Mouse (Mus musculus) liver, embryonic 15.5 days (tissue): ENCODE data around the gene Cyp26c1. TPM values are rescaled to one million over a fixed set of nuclear protein-coding genes. Genes with fewer than 3 reads are reported as not detected.

Experiments
- ATAC-seq: fragments of 200-750 bp; cut with Nextera tagmentation; 2 replicates; pipeline ENCODE4 v1.8.0; 2017; ENCODE audit warnings: moderate number of reproducible peaks, mild to moderate bottlenecking, moderate library complexity; ENCODE audit not compliant: insufficient read depth
- H3K27ac ChIP-seq: fragments of 300-500 bp; sonication (generic); replicated peaks from 2 replicates; pipeline ENCODE4 v1.5.1; 2015; ENCODE audit warnings: mild to moderate bottlenecking, inconsistent platforms
- H3K27me3 ChIP-seq: fragments of 300-500 bp; sonication (generic); 2 replicates; pipeline ENCODE4 v1.6.1; 2015; ENCODE audit warnings: mild to moderate bottlenecking, inconsistent platforms
- H3K36me3 ChIP-seq: fragments of 300-500 bp; sonication (generic); replicated peaks from 2 replicates; pipeline ENCODE4 v1.6.1; 2015; ENCODE audit warnings: moderate library complexity, mild to moderate bottlenecking, inconsistent platforms
- H3K4me1 ChIP-seq: fragments of 300-500 bp; sonication (generic); replicated peaks from 2 replicates; pipeline ENCODE4 v1.6.1; 2015; ENCODE audit warnings: inconsistent platforms
- H3K4me2 ChIP-seq: fragments of 300-500 bp; sonication (generic); 2 replicates; pipeline ENCODE4 v1.6.1; 2015; ENCODE audit warnings: moderate library complexity, mild to moderate bottlenecking, inconsistent platforms
- H3K4me3 ChIP-seq: fragments of 300-500 bp; sonication (generic); replicated peaks from 2 replicates; pipeline ENCODE4 v1.5.1; 2015; ENCODE audit warnings: mild to moderate bottlenecking, inconsistent platforms
- H3K9ac ChIP-seq: fragments of 300-500 bp; sonication (generic); 2 replicates; pipeline ENCODE4 v1.6.1; 2015; ENCODE audit warnings: moderate library complexity, mild to moderate bottlenecking, inconsistent platforms
- H3K9me3 ChIP-seq: fragments of 300-500 bp; sonication (generic); replicated peaks from 2 replicates; pipeline ENCODE4 v1.6.1; 2016; ENCODE audit warnings: inconsistent platforms
- WGBS: fragments of 180-500 bp; shearing (Covaris S2); methylation state at CpG from one replicate; pipeline ENCODE4 v1.1.7; 2015; ENCODE audit warnings: mixed read lengths; ENCODE audit not compliant: insufficient replicate concordance; 5-methylcytosine and 5-hydroxymethylcytosine counted together
- polyA plus RNA-seq: library from polyadenylated mRNA; unstranded; fragments of >200 nt; fragmentation: Nextera tagmentation; extraction: Ambion mirVana; gene quantifications from 2 replicates; pipeline ENCODE4 v1.2.1, GENCODE M21; 2015

The Cyp26c1 gene
- polyA plus RNA-seq, 1 experiment from 2014 or later, result not detected

DNA sequence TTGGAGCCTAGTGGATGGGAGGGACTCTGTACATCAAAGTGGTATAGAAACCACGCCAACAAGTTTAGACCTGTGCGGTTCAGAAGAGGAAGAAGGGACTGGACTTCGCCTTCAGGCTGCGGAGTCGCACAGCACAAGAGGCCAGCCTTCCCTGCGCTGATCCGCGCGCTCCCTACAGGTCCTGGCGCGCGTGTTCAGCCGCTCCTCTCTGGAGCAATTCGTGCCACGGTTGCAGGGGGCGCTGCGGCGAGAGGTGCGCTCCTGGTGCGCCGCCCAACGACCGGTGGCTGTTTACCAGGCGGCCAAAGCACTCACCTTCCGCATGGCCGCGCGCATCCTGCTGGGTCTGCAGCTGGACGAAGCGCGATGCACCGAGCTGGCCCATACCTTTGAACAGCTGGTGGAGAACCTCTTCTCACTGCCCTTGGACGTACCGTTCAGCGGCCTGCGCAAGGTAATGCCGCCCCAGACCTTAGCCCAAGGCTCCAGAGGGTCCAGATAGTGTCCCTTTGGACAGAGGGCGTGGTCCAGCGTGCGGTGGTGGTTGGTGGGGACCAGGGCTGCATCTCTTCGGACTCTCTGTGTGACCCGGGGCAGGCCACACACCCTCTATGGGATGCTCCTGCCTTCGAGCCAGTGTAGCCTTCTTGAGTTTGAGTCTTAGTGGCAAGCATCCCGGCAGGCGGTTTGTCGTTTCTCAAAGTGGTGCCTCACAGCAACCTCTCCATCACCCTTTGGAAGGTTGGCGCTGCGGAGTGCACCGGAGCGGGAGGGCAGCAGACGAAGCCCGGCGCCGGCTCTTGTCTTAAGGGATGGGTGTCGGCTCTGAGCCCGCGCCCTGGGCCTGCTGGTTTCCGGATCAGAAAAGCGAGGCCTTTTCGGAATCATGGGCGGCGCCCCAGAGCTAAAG, 1.8 kb downstream of the Cyp26c1 start:
- peaks cover 68% of the 10 kb centered on the region for H3K27me3 ChIP-seq
- no peak overlapping the region for H3K4me2 ChIP-seq
- no peak overlapping the region for H3K4me3 ChIP-seq
- H3K4me1 ChIP-seq, result 0 out of 2 replicates have a peak, but pooled peaks cover 3% of the 10 kb centered on the region
- peaks cover 11% of the 10 kb centered on the region; the same call in 1 of the 2 replicates for H3K36me3 ChIP-seq
- H3K9me3 ChIP-seq, result no peaks in the 10 kb centered on the region
- WGBS, result 24% methylated on average over 62 of the region's 62 CpGs
- no peak overlapping the region for H3K27ac ChIP-seq
- ATAC-seq, result no peak
- H3K9ac ChIP-seq, result no peak overlapping the region

DNA sequence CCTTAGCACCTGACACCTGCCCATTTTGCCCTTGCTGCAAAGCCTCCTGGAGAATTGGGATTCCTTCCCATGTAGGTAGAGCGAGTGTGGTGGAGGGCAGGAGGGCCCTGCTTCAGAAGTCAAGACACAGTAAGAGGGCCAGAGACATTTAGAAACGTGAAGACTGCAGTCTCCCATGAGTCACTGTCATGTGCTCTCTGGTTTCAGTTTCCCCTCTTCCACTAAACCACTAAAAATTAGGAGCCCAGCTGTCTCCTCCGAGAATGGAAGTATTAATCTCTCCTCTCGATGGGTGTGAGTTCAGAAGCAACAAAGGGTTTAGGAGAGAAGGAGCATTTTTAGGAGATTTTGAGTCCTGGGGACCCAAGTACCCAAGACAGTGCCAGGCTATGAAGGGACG, 4.1 kb downstream of the Cyp26c1 start:
- no peaks in the 10 kb centered on the region for H3K9me3 ChIP-seq
- no peak overlapping the region for H3K4me3 ChIP-seq
- 0 out of 2 replicates have a peak, but pooled peaks cover 12% of the 10 kb centered on the region for H3K4me1 ChIP-seq
- no peak for ATAC-seq
- H3K36me3 ChIP-seq, result peaks cover 8% of the 10 kb centered on the region; the same call in 1 of the 2 replicates
- no peak overlapping the region for H3K27ac ChIP-seq
- WGBS, result 49% methylated on average over 5 of the region's 5 CpGs
- no peak overlapping the region for H3K4me2 ChIP-seq
- H3K9ac ChIP-seq, result no peak overlapping the region
- H3K27me3 ChIP-seq, result peaks cover 90% of the 10 kb centered on the region

GRCm38 (mm10) chr19:37690716-37691115, 5.3 kb downstream of the Cyp26c1 start:
- Histone ChIP-seq H3K36me3 (peaks cover under 1% of the 10 kb centered on the region; the same call in 1 of the 2 replicates), H3K9ac (no peak overlapping the region), H3K4me1 (0 out of 2 replicates have a peak, but pooled peaks cover 12% of the 10 kb centered on the region), H3K27ac (no peak overlapping the region), H3K4me3 (no peak overlapping the region), H3K27me3 (peaks cover 95% of the 10 kb centered on the region), H3K4me2 (no peak overlapping the region), H3K9me3 (no peaks in the 10 kb centered on the region)
- 19% methylated on average over 29 of the region's 29 CpGs for WGBS
- no peak; the same call in 1 of the 2 replicates for ATAC-seq

- H3K4me1 ChIP-seq, result peaks cover 28% of the 10 kb centered on the region
- H3K27ac ChIP-seq, result no peak overlapping the region
- ATAC-seq, result no peak
- peaks cover 95% of the 10 kb centered on the region for H3K27me3 ChIP-seq
- H3K36me3 ChIP-seq, result no peaks in the 10 kb centered on the region
- WGBS, result 1% methylated on average over 40 of the region's 40 CpGs
- peak overlapping the region; percentile 54 for H3K4me2 ChIP-seq
- H3K9ac ChIP-seq, result no peak overlapping the region
- H3K9me3 ChIP-seq, result no peaks in the 10 kb centered on the region
- peak overlapping the region; percentile 21 for H3K4me3 ChIP-seq
Observed at GRCm38 (mm10) chr19:37692879-37693278, 7.5 kb downstream of the Cyp26c1 start.

GRCm38 (mm10) chr19:37695146-37695545, 9.8 kb downstream of the Cyp26c1 start:
- WGBS, result 48% methylated on average over 13 of the region's 13 CpGs
- H3K4me2 ChIP-seq, result no peak overlapping the region

GRCm38 (mm10) chr19:37695762-37696602, 10.6 kb downstream of the Cyp26c1 start:
- Histone ChIP-seq H3K27ac (no peak overlapping the region), H3K27me3 (peaks cover 100% of the 10 kb centered on the region), H3K9me3 (no peaks in the 10 kb centered on the region), H3K36me3 (no peaks in the 10 kb centered on the region), H3K4me1 (peaks cover 34% of the 10 kb centered on the region), H3K4me2 (peak overlapping the region; percentile 58), H3K9ac (no peak overlapping the region), H3K4me3 (0 out of 2 replicates have a peak overlapping the region, but pooled peaks have one; percentile 20)
- ATAC-seq, result no peak
- 5% methylated on average over 42 of the region's 42 CpGs for WGBS

More at GRCm38 (mm10) chr19:37695146-37695545, 9.8 kb downstream of the Cyp26c1 start:
- no peaks in the 10 kb centered on the region for H3K9me3 ChIP-seq
- peaks cover 37% of the 10 kb centered on the region for H3K4me1 ChIP-seq
- peaks cover 100% of the 10 kb centered on the region for H3K27me3 ChIP-seq
- H3K4me3 ChIP-seq, result no peak overlapping the region
- no peak for ATAC-seq
- no peak overlapping the region for H3K9ac ChIP-seq
- H3K27ac ChIP-seq, result no peak overlapping the region
- H3K36me3 ChIP-seq, result no peaks in the 10 kb centered on the region

- Histone ChIP-seq H3K9me3 (no peaks in the 10 kb centered on the region), H3K27ac (no peak overlapping the region), H3K36me3 (no peaks in the 10 kb centered on the region), H3K4me1 (peaks cover 34% of the 10 kb centered on the region), H3K27me3 (peaks cover 99% of the 10 kb centered on the region), H3K4me2 (peak overlapping the region; percentile 58), H3K4me3 (peak overlapping the region; percentile 28), H3K9ac (no peak overlapping the region)
- 3% methylated on average over 22 of the region's 22 CpGs for whole genome bisulfite sequencing
- ATAC-seq, result no peak
Observed at GRCm38 (mm10) chr19:37696603-37697334, 11.4 kb downstream of the Cyp26c1 start.

- H3K9ac ChIP-seq, result no peak overlapping the region
Observed at GRCm38 (mm10) chr19:37697335-37697636, 11.9 kb downstream of the Cyp26c1 start.

GRCm38 (mm10) chr19:37697651-37698272, 12.4 kb downstream of the Cyp26c1 start, which contains the start of gene Cyp26a1:
TSS of gene Cyp26a1 (plus strand) at chr19:37697798.
- H3K9ac ChIP-seq, result no peak within 1 kb of the TSS

More at GRCm38 (mm10) chr19:37697335-37697636, 11.9 kb downstream of the Cyp26c1 start:
- Histone ChIP-seq H3K27ac (no peak overlapping the region), H3K4me2 (peak overlapping the region; percentile 58), H3K4me1 (peaks cover 33% of the 10 kb centered on the region), H3K4me3 (peak overlapping the region; percentile 28), H3K9me3 (no peaks in the 10 kb centered on the region), H3K27me3 (peaks cover 99% of the 10 kb centered on the region), H3K36me3 (no peaks in the 10 kb centered on the region)
- no peak for ATAC-seq
- 1% methylated on average over 18 of the region's 18 CpGs for WGBS

More at GRCm38 (mm10) chr19:37697651-37698272, 12.4 kb downstream of the Cyp26c1 start, which contains the start of gene Cyp26a1:
- Histone ChIP-seq H3K9me3 (no peaks in the 10 kb centered on the region), H3K36me3 (no peaks in the 10 kb centered on the region), H3K27ac (no peak within 1 kb of the TSS), H3K4me1 (peaks cover 28% of the 10 kb centered on the region), H3K4me2 (peak within 1 kb of the TSS; percentile 58), H3K27me3 (peaks cover 99% of the 10 kb centered on the region), H3K4me3 (peak within 1 kb of the TSS; percentile 28)
- ATAC-seq, result no peak
- 1% methylated on average over 51 of the region's 51 CpGs for WGBS
